Mouse (Mus musculus): ENCODE data around the gene Rp2. TPM values are rescaled to one million over a fixed set of nuclear protein-coding genes. Genes with fewer than 3 reads are reported as not detected.
A peak's percentile ranks its signal among the peaks of the same experiment; 100 is the strongest.

The Rp2 gene
- total and polyA plus RNA-seq, 2 experiments from 2014 or later: 8.4 to 14.5 TPM

- Histone ChIP-seq H3K4me3 (ENCODE audit: low read depth, low read length) (no peak overlapping the region), H3K27ac (ENCODE audit: low read depth, low read length) (no peak overlapping the region), H3K9ac (replicated peaks; ENCODE audit: low read length, poor library complexity, severe bottlenecking) (no peak overlapping the region), H3K36me3 (ENCODE audit: insufficient read depth, low read length) (no peaks in the 10 kb centered on the region), H3K4me1 (ENCODE audit: insufficient read depth, low read length) (no peaks in the 10 kb centered on the region), H3K4me2 (ENCODE audit: low read depth, low read length, poor library complexity, severe bottlenecking) (no peak overlapping the region), H3K27me3 (ENCODE audit: insufficient read depth, low read length) (no peaks in the 10 kb centered on the region), H3K9me3 (ENCODE audit: low read length) (no peaks in the 10 kb centered on the region)
- 67% methylated on average over 3 of the region's 3 CpGs for WGBS
- DNase-seq (ENCODE audit: low spot score) (no peak), ATAC-seq (ENCODE audit: low FRiP score) (no peak)
- TF ChIP-seq CTCF (IDR thresholded peaks at IDR 0.05): no peak
These were observed 28.7 kb downstream of the Rp2 start for GRCm38 (mm10) chrX:20392942-20393341.

DNA sequence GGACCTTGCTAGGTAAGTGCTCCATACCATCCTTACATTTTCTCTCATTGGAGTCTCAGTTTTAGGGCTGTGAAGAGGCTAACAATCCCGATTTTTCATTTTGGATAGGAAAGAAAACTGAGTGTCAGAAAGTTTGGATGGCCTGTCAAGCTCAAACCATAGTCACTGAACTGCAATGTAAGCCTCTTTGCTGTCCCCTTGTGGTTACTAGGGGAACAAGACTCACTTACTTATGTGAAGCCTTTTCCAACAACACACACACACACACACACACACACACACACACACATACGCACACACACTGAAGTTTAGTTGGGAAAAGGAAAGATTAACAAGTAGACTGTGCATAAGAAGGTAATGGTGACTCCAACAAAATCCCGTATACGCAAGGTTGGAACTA lies 39.8 kb downstream of the Rp2 start:
- no peak overlapping the region for H3K4me2 ChIP-seq (ENCODE audit: low read depth, low read length, poor library complexity, severe bottlenecking)
- 83% methylated on average over 4 of the region's 4 CpGs for WGBS
- ATAC-seq (ENCODE audit: low FRiP score): no peak
- no peak overlapping the region for H3K9ac ChIP-seq (replicated peaks; ENCODE audit: low read length, poor library complexity, severe bottlenecking)
- no peaks in the 10 kb centered on the region for H3K4me1 ChIP-seq (ENCODE audit: insufficient read depth, low read length)
- no peaks in the 10 kb centered on the region for H3K36me3 ChIP-seq (ENCODE audit: insufficient read depth, low read length)
- no peaks in the 10 kb centered on the region for H3K27me3 ChIP-seq (ENCODE audit: insufficient read depth, low read length)
- H3K4me3 ChIP-seq (ENCODE audit: low read depth, low read length): no peak overlapping the region
- DNase-seq (ENCODE audit: low spot score): peak; percentile 15
- TF ChIP-seq CTCF (IDR thresholded peaks at IDR 0.05): peak; percentile 65
- H3K27ac ChIP-seq (ENCODE audit: low read depth, low read length): no peak overlapping the region
- H3K9me3 ChIP-seq (ENCODE audit: low read length): no peaks in the 10 kb centered on the region

- DNase-seq (ENCODE audit: low spot score) (no peak), ATAC-seq (ENCODE audit: low FRiP score) (no peak)
- Histone ChIP-seq H3K27me3 (ENCODE audit: insufficient read depth, low read length) (no peaks in the 10 kb centered on the region), H3K9me3 (ENCODE audit: low read length) (no peaks in the 10 kb centered on the region), H3K27ac (ENCODE audit: low read depth, low read length) (no peak overlapping the region), H3K4me1 (ENCODE audit: insufficient read depth, low read length) (no peaks in the 10 kb centered on the region), H3K4me2 (ENCODE audit: low read depth, low read length, poor library complexity, severe bottlenecking) (no peak overlapping the region), H3K4me3 (ENCODE audit: low read depth, low read length) (no peak overlapping the region), H3K9ac (replicated peaks; ENCODE audit: low read length, poor library complexity, severe bottlenecking) (no peak overlapping the region), H3K36me3 (ENCODE audit: insufficient read depth, low read length) (no peaks in the 10 kb centered on the region)
- WGBS: 89% methylated on average over 2 of the region's 2 CpGs
- no peak for TF ChIP-seq CTCF (IDR thresholded peaks at IDR 0.05)
These were observed 42.6 kb downstream of the Rp2 start for GRCm38 (mm10) chrX:20406909-20407308.

DNA sequence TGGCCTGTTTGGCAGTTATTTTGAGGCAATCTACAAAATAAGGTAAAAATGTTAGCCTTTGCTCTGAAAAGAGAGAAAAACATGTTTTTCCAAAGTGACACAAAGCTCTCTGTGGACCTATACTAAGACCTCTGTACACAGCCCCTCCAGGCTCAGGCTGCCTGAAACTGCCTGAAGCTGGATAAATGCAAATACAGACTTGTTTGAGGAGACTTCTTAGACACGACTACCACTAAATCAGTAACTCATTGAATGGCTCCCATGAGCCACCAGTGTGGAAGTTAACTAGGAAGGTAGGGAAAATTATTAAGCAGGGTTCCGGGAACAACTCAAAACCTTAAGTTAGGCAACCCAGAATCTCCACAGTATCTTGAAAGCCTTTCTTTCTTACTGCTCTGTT lies 43.4 kb downstream of the Rp2 start:
- no peak overlapping the region for H3K27ac ChIP-seq (ENCODE audit: low read depth, low read length)
- 74% methylated on average over 2 of the region's 2 CpGs for WGBS
- H3K9ac ChIP-seq (replicated peaks; ENCODE audit: low read length, poor library complexity, severe bottlenecking): no peak overlapping the region
- no peak for TF ChIP-seq CTCF (IDR thresholded peaks at IDR 0.05)
- no peaks in the 10 kb centered on the region for H3K27me3 ChIP-seq (ENCODE audit: insufficient read depth, low read length)
- no peaks in the 10 kb centered on the region for H3K9me3 ChIP-seq (ENCODE audit: low read length)
- H3K4me1 ChIP-seq (ENCODE audit: insufficient read depth, low read length): no peaks in the 10 kb centered on the region
- H3K36me3 ChIP-seq (ENCODE audit: insufficient read depth, low read length): no peaks in the 10 kb centered on the region
- DNase-seq (ENCODE audit: low spot score) (no peak), ATAC-seq (ENCODE audit: low FRiP score) (no peak)
- H3K4me2 ChIP-seq (ENCODE audit: low read depth, low read length, poor library complexity, severe bottlenecking): no peak overlapping the region
- H3K4me3 ChIP-seq (ENCODE audit: low read depth, low read length): no peak overlapping the region

DNA sequence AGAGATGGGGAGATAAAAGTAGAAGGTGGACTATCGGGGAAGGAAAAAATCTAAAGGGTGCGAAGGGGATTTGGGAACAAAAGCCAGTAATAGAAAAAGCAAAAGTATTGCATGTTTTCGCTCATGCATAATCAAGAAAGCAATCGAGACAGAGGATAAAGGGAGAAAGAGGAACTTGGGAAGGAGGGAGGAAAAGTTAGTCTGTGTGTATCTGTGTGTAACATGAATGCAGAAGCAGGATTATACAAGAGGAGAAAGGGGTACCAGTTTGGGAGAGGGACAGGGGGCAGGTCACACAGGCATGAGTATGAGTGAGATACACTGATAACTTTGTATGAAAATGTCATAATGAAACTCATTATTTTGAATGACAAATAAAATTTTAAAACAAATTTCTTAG lies 47.1 kb downstream of the Rp2 start:
- no peak overlapping the region for H3K9ac ChIP-seq (replicated peaks; ENCODE audit: low read length, poor library complexity, severe bottlenecking)
- no peaks in the 10 kb centered on the region for H3K9me3 ChIP-seq (ENCODE audit: low read length)
- H3K27me3 ChIP-seq (ENCODE audit: insufficient read depth, low read length): no peaks in the 10 kb centered on the region
- no peak overlapping the region for H3K4me2 ChIP-seq (ENCODE audit: low read depth, low read length, poor library complexity, severe bottlenecking)
- H3K4me3 ChIP-seq (ENCODE audit: low read depth, low read length): no peak overlapping the region
- no peaks in the 10 kb centered on the region for H3K4me1 ChIP-seq (ENCODE audit: insufficient read depth, low read length)
- ATAC-seq (ENCODE audit: low FRiP score) (no peak), DNase-seq (ENCODE audit: low spot score) (no peak)
- WGBS: 86% methylated on average over 4 of the region's 4 CpGs
- no peaks in the 10 kb centered on the region for H3K36me3 ChIP-seq (ENCODE audit: insufficient read depth, low read length)
- no peak overlapping the region for H3K27ac ChIP-seq (ENCODE audit: low read depth, low read length)
- TF ChIP-seq CTCF (IDR thresholded peaks at IDR 0.05): no peak

GRCm38 (mm10) chrX:20412221-20412620 lies 47.9 kb downstream of the Rp2 start:
- 90% methylated on average over 3 of the region's 3 CpGs for WGBS
- no peak for ATAC-seq (ENCODE audit: low FRiP score)
- DNase-seq (ENCODE audit: low spot score): no peak
- Histone ChIP-seq H3K9me3 (ENCODE audit: low read length) (no peaks in the 10 kb centered on the region), H3K36me3 (ENCODE audit: insufficient read depth, low read length) (no peaks in the 10 kb centered on the region), H3K4me3 (ENCODE audit: low read depth, low read length) (no peak overlapping the region), H3K27ac (ENCODE audit: low read depth, low read length) (no peak overlapping the region), H3K9ac (replicated peaks; ENCODE audit: low read length, poor library complexity, severe bottlenecking) (no peak overlapping the region), H3K4me1 (ENCODE audit: insufficient read depth, low read length) (no peaks in the 10 kb centered on the region), H3K4me2 (ENCODE audit: low read depth, low read length, poor library complexity, severe bottlenecking) (no peak overlapping the region), H3K27me3 (ENCODE audit: insufficient read depth, low read length) (no peaks in the 10 kb centered on the region)
- TF ChIP-seq CTCF (IDR thresholded peaks at IDR 0.05): no peak
